8 mouse cellular contexts compared by ENCODE assay signal in genomic region chr12:85150321-85151001, GRCm38 (mm10). TPM values are rescaled to one million over a fixed set of nuclear protein-coding genes. Genes with fewer than 3 reads are reported as not detected.
DNase-seq lines count a peak whose midpoint lies in the region; ATAC-seq and TF ChIP-seq lines count a peak whose summit lies in the region.

No protein-coding gene starts in this region.

- H3K9ac ChIP-seq in forebrain, embryonic 12.5 days, result peak overlapping the region; percentile 48
- 0 out of 2 replicates have a peak overlapping the region, but pooled peaks have one; percentile 39 for H3K9ac ChIP-seq in limb, embryonic 13.5 days

- TF ChIP-seq CTCF in left cerebral cortex, adult 2 months (IDR thresholded peaks at IDR 0.05), result no peak

- 9% methylated on average over 20 of the region's 20 CpGs for WGBS in forebrain, embryonic 12.5 days
- WGBS in limb, embryonic 13.5 days, result 11% methylated on average over 20 of the region's 20 CpGs

- H3K27ac ChIP-seq in left cerebral cortex, adult 2 months, result peak overlapping the region; percentile 93
- H3K27ac ChIP-seq in forebrain, embryonic 12.5 days, result no peak overlapping the region
- no peak overlapping the region for H3K27ac ChIP-seq in limb, embryonic 13.5 days

- peaks cover 37% of the 10 kb centered on the region for H3K27me3 ChIP-seq in forebrain, embryonic 12.5 days
- peaks cover 38% of the 10 kb centered on the region for H3K27me3 ChIP-seq in limb, embryonic 13.5 days

- ATAC-seq in forebrain, embryonic 12.5 days (ENCODE audit: low FRiP score), result no peak
- ATAC-seq in limb, embryonic 13.5 days (ENCODE audit: low FRiP score, low read depth), result no peak

- H3K4me2 ChIP-seq in forebrain, embryonic 12.5 days, result peak overlapping the region; percentile 58
- peak overlapping the region; percentile 53 for H3K4me2 ChIP-seq in limb, embryonic 13.5 days (replicated peaks)

- H3K4me3 ChIP-seq in left cerebral cortex, adult 2 months, result peak overlapping the region; percentile 84
- peak overlapping the region; percentile 40 for H3K4me3 ChIP-seq in forebrain, embryonic 12.5 days (replicated peaks)
- peak overlapping the region; percentile 22; the same call in 1 of the 2 replicates for H3K4me3 ChIP-seq in limb, embryonic 13.5 days

- intact Hi-C loops in left cerebral cortex, adult 2 months (cut with DNase I), result loop anchor here (10.0 kb wide), 1 partner anchor 334 kb away; no protein-coding TSS in a partner anchor

- no peak for DNase-seq in left cerebral cortex, adult 2 months (ENCODE audit: extremely low spot score in 1 of 2, low spot score in 2 of 2)
- DNase-seq in left cerebral cortex, adult 18-20 months (ENCODE audit: low spot score in 2 of 2), result no peak
- DNase-seq in retina, embryonic 14.5 days (ENCODE audit: low spot score), result peak; percentile 46
- DNase-seq in adrenal gland, postnatal 4 days (ENCODE audit: low spot score in 2 of 2), result no peak
- DNase-seq in urinary bladder, postnatal 14 days (ENCODE audit: low spot score), result no peak
- no peak for DNase-seq in ovary, postnatal 14 days (ENCODE audit: low spot score)

- peaks cover 11% of the 10 kb centered on the region for H3K4me1 ChIP-seq in forebrain, embryonic 12.5 days
- peaks cover 20% of the 10 kb centered on the region for H3K4me1 ChIP-seq in limb, embryonic 13.5 days

- H3K36me3 ChIP-seq in forebrain, embryonic 12.5 days (replicated peaks), result no peaks in the 10 kb centered on the region
- no peaks in the 10 kb centered on the region for H3K36me3 ChIP-seq in limb, embryonic 13.5 days

- no peaks in the 10 kb centered on the region for H3K9me3 ChIP-seq in forebrain, embryonic 12.5 days
- no peaks in the 10 kb centered on the region for H3K9me3 ChIP-seq in limb, embryonic 13.5 days

RNA-seq across cellular contexts. Expression of gene Rps6kl1, which starts 0.6 kb away (rescaled TPM):
- 10 to 100 TPM; 33.9 to 38.6 TPM for total RNA-seq in left cerebral cortex, adult 2 months (2021)
- total RNA-seq in left cerebral cortex, adult 18-20 months (2021), result 10 to 100 TPM; 31.4 to 32.8 TPM
- 5.8 and 6.1 TPM in 2 replicates for polyA plus RNA-seq in forebrain, embryonic 12.5 days (2016; fragmentation: Nextera tagmentation; extraction: Ambion mirVana)
- polyA plus RNA-seq in limb, embryonic 13.5 days (2015; fragmentation: Nextera tagmentation; extraction: Ambion mirVana), result 0.31 and 0.33 TPM in 2 replicates
- total RNA-seq in adrenal gland, postnatal 4 days (2021), result 1 to 10 TPM; 3.6 to 3.9 TPM

RNA-seq across cellular contexts. Expression of gene Pgf, which starts 27.1 kb away (rescaled TPM):
- 1 to 10 TPM; 2.6 TPM for total RNA-seq in left cerebral cortex, adult 2 months (2021)
- 1 to 10 TPM; 2.5 to 3.0 TPM for total RNA-seq in left cerebral cortex, adult 18-20 months (2021)
- polyA plus RNA-seq in forebrain, embryonic 12.5 days (2016; fragmentation: Nextera tagmentation; extraction: Ambion mirVana), result 6.3 and 7.5 TPM in 2 replicates
- polyA plus RNA-seq in limb, embryonic 13.5 days (2015; fragmentation: Nextera tagmentation; extraction: Ambion mirVana), result 17.9 and 19.5 TPM in 2 replicates
- total RNA-seq in adrenal gland, postnatal 4 days (2021), result 1 to 10 TPM; 3.2 to 4.3 TPM

RNA-seq across cellular contexts. Expression of gene Dlst, which starts 39.8 kb away (rescaled TPM):
- total RNA-seq in left cerebral cortex, adult 2 months (2021), result 100 to 1,000 TPM; 146 to 156 TPM
- total RNA-seq in left cerebral cortex, adult 18-20 months (2021), result 100 to 1,000 TPM; 147 to 157 TPM
- polyA plus RNA-seq in forebrain, embryonic 12.5 days (2016; fragmentation: Nextera tagmentation; extraction: Ambion mirVana), result 104 and 109 TPM in 2 replicates
- 105 and 110 TPM in 2 replicates for polyA plus RNA-seq in limb, embryonic 13.5 days (2015; fragmentation: Nextera tagmentation; extraction: Ambion mirVana)
- total RNA-seq in adrenal gland, postnatal 4 days (2021), result 100 to 1,000 TPM; 294 to 319 TPM

RNA-seq across cellular contexts. Expression of gene Prox2, which starts 39.9 kb away (rescaled TPM):
- total RNA-seq in left cerebral cortex, adult 2 months (2021), result 1 to 10 TPM; 1.9 to 2.1 TPM
- 1 to 10 TPM in 1 of 2 experiments, under 1 TPM in 1; 1.00 to 2.3 TPM for total RNA-seq in left cerebral cortex, adult 18-20 months (2021)
- polyA plus RNA-seq in forebrain, embryonic 12.5 days (2016; fragmentation: Nextera tagmentation; extraction: Ambion mirVana), result 3.1 and 4.3 TPM in 2 replicates
- polyA plus RNA-seq in limb, embryonic 13.5 days (2015; fragmentation: Nextera tagmentation; extraction: Ambion mirVana), result 3.6 and 4.1 TPM in 2 replicates
- 1 to 10 TPM; 4.8 to 5.5 TPM for total RNA-seq in adrenal gland, postnatal 4 days (2021)

Comparison
In these comparisons a context has a peak if more than half of its experiments do, and no peak if none do; other contexts are left out.
1. H3K4me3 ChIP-seq: peak in every context shown above with its lines; median percentile 84 in left cerebral cortex, adult 2 months; 40 in forebrain, embryonic 12.5 days; 22 in limb, embryonic 13.5 days.
2. RNA of gene Rps6kl1, which starts 0.6 kb away (total RNA-seq): 33.9 to 38.6 TPM in left cerebral cortex, adult 2 months and 31.4 to 32.8 TPM in left cerebral cortex, adult 18-20 months; 3.6 to 3.9 TPM in adrenal gland, postnatal 4 days; every median in the first group is over 4 times any median in the second.